Mouse (Mus musculus) ES-Bruce4 (cell line): Measurements from ENCODE around the gene Nlrp4c. TPM values are rescaled to one million over a fixed set of nuclear protein-coding genes. Genes with fewer than 3 reads are reported as not detected.
A peak's percentile ranks its signal among the peaks of the same experiment; 100 is the strongest.

Source experiments
- H3K27ac ChIP-seq: 2 replicates; pipeline ENCODE4 v1.5.1; 2012; ENCODE audit warnings: low read length, inconsistent platforms; ENCODE audit not compliant: insufficient read depth
- H3K27me3 ChIP-seq: 2 replicates; pipeline ENCODE4 v1.6.1; 2012; ENCODE audit warnings: mild to moderate bottlenecking, low read length, inconsistent platforms; ENCODE audit not compliant: control insufficient read depth, poor library complexity, insufficient read depth, severe bottlenecking
- H3K36me3 ChIP-seq: 2 replicates; pipeline ENCODE4 v1.6.1; 2012; ENCODE audit warnings: inconsistent platforms, mild to moderate bottlenecking, low read length, moderate library complexity; ENCODE audit not compliant: control insufficient read depth, poor library complexity, insufficient read depth, severe bottlenecking
- H3K4me1 ChIP-seq: one replicate; pipeline ENCODE4 v1.8.1; 2011; ENCODE audit warnings: low read length; ENCODE audit not compliant: control insufficient read depth, insufficient read depth
- H3K4me3 ChIP-seq: 2 replicates; pipeline ENCODE4 v1.5.1; 2011; ENCODE audit warnings: low read depth, mild to moderate bottlenecking, low read length
- H3K9ac ChIP-seq: 2 replicates; pipeline ENCODE4 v1.6.1; 2012; ENCODE audit warnings: low read depth, mild to moderate bottlenecking, inconsistent platforms; ENCODE audit not compliant: poor library complexity, severe bottlenecking
- H3K9me3 ChIP-seq: replicated peaks from 2 replicates; pipeline ENCODE4 v1.6.1; 2012; ENCODE audit warnings: mild to moderate bottlenecking, low read length, inconsistent platforms; ENCODE audit not compliant: control insufficient read depth, poor library complexity, insufficient read depth, severe bottlenecking
- CTCF ChIP-seq: IDR thresholded peaks from one replicate; pipeline ENCODE4 v1.8.1; 2011; ENCODE audit warnings: low read depth, low read length
- EP300 ChIP-seq: IDR thresholded peaks from 2 replicates; pipeline ENCODE4 v1.6.1; 2011; ENCODE audit warnings: low read depth, low read length; ENCODE audit not compliant: insufficient read depth
- POLR2A ChIP-seq: IDR thresholded peaks from one replicate; pipeline ENCODE4 v1.8.1; 2011; ENCODE audit warnings: low read length; ENCODE audit not compliant: insufficient read depth
- polyA plus RNA-seq: library from polyadenylated mRNA; stranded (reverse); fragments of >200 nt; gene quantifications from 2 replicates; pipeline ENCODE4 v1.2.4, GENCODE M21; 2011; ENCODE audit warnings: low read depth; ENCODE audit not compliant: missing spikeins, insufficient read depth, insufficient read length

The Nlrp4c gene
- polyA plus RNA-seq, 1 experiment = not detected

DNA sequence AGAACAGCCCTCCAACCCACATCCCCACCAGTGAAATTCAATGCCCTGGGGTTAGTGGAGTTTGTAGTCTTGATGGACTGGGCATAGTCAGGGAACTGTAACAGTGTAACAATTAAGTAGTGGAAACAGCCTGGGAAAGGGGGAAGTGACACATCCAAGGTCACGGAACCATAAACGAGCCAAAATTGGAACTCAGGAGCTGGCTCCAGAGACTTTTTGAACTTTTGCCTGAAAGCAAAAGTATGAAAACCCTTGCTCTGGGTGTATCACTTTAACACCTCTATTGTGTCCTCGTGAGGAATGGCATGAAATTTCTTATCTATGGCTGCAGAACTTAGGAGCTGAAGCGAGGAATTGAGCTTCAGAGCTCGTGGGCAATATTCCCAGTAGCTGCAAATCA is 109.2 kb downstream of the Nlrp4c start:
- Histone ChIP-seq H3K4me3 (no peak overlapping the region), H3K27ac (no peak overlapping the region), H3K36me3 (no peaks in the 10 kb centered on the region), H3K27me3 (no peaks in the 10 kb centered on the region), H3K4me1 (peaks cover 1% of the 10 kb centered on the region), H3K9me3 (no peaks in the 10 kb centered on the region), H3K9ac (peak overlapping the region; percentile 93; the same call in 1 of the 2 replicates)
- no peak for TF ChIP-seq EP300
- no peak for TF ChIP-seq CTCF
- no peak for TF ChIP-seq POLR2A

Other genes with a start within 250 kb of the Nlrp4c start
- gene Vmn1r63, start 239.7 kb upstream of the Nlrp4c start, polyA plus RNA-seq = not detected in 2 replicates
- not detected in 2 replicates for gene Vmn1r64, start 160.6 kb upstream of the Nlrp4c start, polyA plus RNA-seq
- not detected in 2 replicates for gene Vmn1r65, start 34.2 kb upstream of the Nlrp4c start, polyA plus RNA-seq
- 24.1 and 30.9 TPM in 2 replicates for gene Zfp787, start 110.8 kb downstream of the Nlrp4c start, polyA plus RNA-seq
- gene Zfp444, start 127.1 kb downstream of the Nlrp4c start, polyA plus RNA-seq = 33.7 and 41.1 TPM in 2 replicates
- not detected in 2 replicates for gene Galp, start 151.9 kb downstream of the Nlrp4c start, polyA plus RNA-seq
- gene Zscan5b, start 177.1 kb downstream of the Nlrp4c start, polyA plus RNA-seq = 0.33 and 0.40 TPM in 2 replicates
- 40.1 and 42.4 TPM in 2 replicates for gene Epp13, start 207.5 kb downstream of the Nlrp4c start, polyA plus RNA-seq
- 12.7 and 12.8 TPM in 2 replicates for gene Zfp667, start 241.4 kb downstream of the Nlrp4c start, polyA plus RNA-seq